Mouse (Mus musculus): ENCODE measurements at regions not wholly inside any gene's neighbourhood (a gene's known extent, or its start where the extent isn't known, plus 50 kb on each side); places are given as distances from the start of the nearest gene placed in this dataset.

DNA sequence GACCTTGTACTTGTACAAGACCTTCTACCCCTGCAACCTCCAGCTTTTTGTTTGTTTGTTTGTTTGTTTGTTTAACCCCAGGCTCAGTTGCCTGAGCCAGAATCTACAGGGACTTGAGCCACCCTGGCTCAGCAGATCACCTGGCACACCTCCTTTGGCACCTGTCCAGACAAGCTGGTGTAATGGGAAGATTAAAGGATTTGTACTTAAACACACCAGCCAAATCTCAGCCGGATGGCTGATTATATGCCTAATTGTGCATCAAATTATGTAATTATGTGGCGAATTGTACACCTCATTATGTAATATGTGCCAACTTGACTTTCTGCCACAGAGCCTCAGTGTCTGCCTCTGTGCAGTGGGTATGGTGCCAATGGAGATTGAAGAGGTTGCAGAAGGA lies 133.2 kb downstream of the Plekhb2 start:
- H3K36me3 ChIP-seq (ENCODE audit: control insufficient read depth, insufficient read depth, low read length) = no peaks in the 10 kb centered on the region
- H3K9me3 ChIP-seq (ENCODE audit: control insufficient read depth, low read length) = 0 out of 2 replicates have a peak, but pooled peaks cover 20% of the 10 kb centered on the region
- no peak overlapping the region for H3K27ac ChIP-seq (replicated peaks in 1 of 2; ENCODE audit: control insufficient read depth in 1 of 2, insufficient read depth in 1 of 2, low read depth in 2 of 2, low read length in 2 of 2)
- no peaks in the 10 kb centered on the region for H3K4me1 ChIP-seq (ENCODE audit: control insufficient read depth in 2 of 2, insufficient read depth in 2 of 2, low read length in 2 of 2)
- H3K4me2 ChIP-seq (ENCODE audit: low read length) = no peak overlapping the region
- WGBS = 70% methylated on average over 2 of the region's 2 CpGs
- H3K27me3 ChIP-seq (ENCODE audit: control insufficient read depth, insufficient read depth, low read length) = no peaks in the 10 kb centered on the region
- no peak overlapping the region for H3K4me3 ChIP-seq (ENCODE audit: control insufficient read depth in 1 of 2, insufficient read depth in 1 of 2, low read depth in 1 of 2, low read length in 2 of 2)
- ATAC-seq (ENCODE audit: insufficient number of reproducible peaks, insufficient read depth, low FRiP score, low read depth) = no peak
- H3K9ac ChIP-seq (ENCODE audit: low read length) = no peak overlapping the region

GRCm38 (mm10) chr1:34986861-34987260 lies 137.1 kb downstream of the Plekhb2 start:
- no peak overlapping the region for H3K4me2 ChIP-seq (ENCODE audit: low read length)
- H3K27me3 ChIP-seq (ENCODE audit: control insufficient read depth, insufficient read depth, low read length) = no peaks in the 10 kb centered on the region
- H3K9ac ChIP-seq (ENCODE audit: low read length) = no peak overlapping the region
- no peak overlapping the region for H3K4me3 ChIP-seq (ENCODE audit: control insufficient read depth in 1 of 2, insufficient read depth in 1 of 2, low read depth in 1 of 2, low read length in 2 of 2)
- no peak overlapping the region for H3K27ac ChIP-seq (replicated peaks in 1 of 2; ENCODE audit: control insufficient read depth in 1 of 2, insufficient read depth in 1 of 2, low read depth in 2 of 2, low read length in 2 of 2)
- H3K4me1 ChIP-seq (ENCODE audit: control insufficient read depth in 2 of 2, insufficient read depth in 2 of 2, low read length in 2 of 2) = no peaks in the 10 kb centered on the region
- WGBS = 74% methylated on average over 2 of the region's 2 CpGs
- no peak for ATAC-seq (ENCODE audit: insufficient number of reproducible peaks, insufficient read depth, low FRiP score, low read depth)
- H3K36me3 ChIP-seq (ENCODE audit: control insufficient read depth, insufficient read depth, low read length) = no peaks in the 10 kb centered on the region
- H3K9me3 ChIP-seq (ENCODE audit: control insufficient read depth, low read length) = no peaks in the 10 kb centered on the region

- no peak for ATAC-seq (ENCODE audit: insufficient number of reproducible peaks, insufficient read depth, low FRiP score, low read depth)
These were observed 138.0 kb downstream of the Plekhb2 start for GRCm38 (mm10) chr1:34987650-34988221.

GRCm38 (mm10) chr1:34988225-34988624 lies 138.4 kb downstream of the Plekhb2 start:
- Histone ChIP-seq H3K27me3 (ENCODE audit: control insufficient read depth, insufficient read depth, low read length) (no peaks in the 10 kb centered on the region), H3K36me3 (ENCODE audit: control insufficient read depth, insufficient read depth, low read length) (no peaks in the 10 kb centered on the region), H3K9me3 (ENCODE audit: control insufficient read depth, low read length) (no peaks in the 10 kb centered on the region), H3K4me1 (ENCODE audit: control insufficient read depth in 2 of 2, insufficient read depth in 2 of 2, low read length in 2 of 2) (no peaks in the 10 kb centered on the region), H3K4me3 (ENCODE audit: control insufficient read depth in 1 of 2, insufficient read depth in 1 of 2, low read depth in 1 of 2, low read length in 2 of 2) (no peak overlapping the region), H3K4me2 (ENCODE audit: low read length) (no peak overlapping the region), H3K27ac (replicated peaks in 1 of 2; ENCODE audit: control insufficient read depth in 1 of 2, insufficient read depth in 1 of 2, low read depth in 2 of 2, low read length in 2 of 2) (no peak overlapping the region), H3K9ac (ENCODE audit: low read length) (no peak overlapping the region)
- ATAC-seq (ENCODE audit: insufficient number of reproducible peaks, insufficient read depth, low FRiP score, low read depth) = no peak
- WGBS = 79% methylated on average over 7 of the region's 7 CpGs

More at GRCm38 (mm10) chr1:34987650-34988221, 138.0 kb downstream of the Plekhb2 start:
- Histone ChIP-seq H3K9ac (ENCODE audit: low read length) (no peak overlapping the region), H3K9me3 (ENCODE audit: control insufficient read depth, low read length) (no peaks in the 10 kb centered on the region), H3K4me3 (ENCODE audit: control insufficient read depth in 1 of 2, insufficient read depth in 1 of 2, low read depth in 1 of 2, low read length in 2 of 2) (no peak overlapping the region), H3K27ac (replicated peaks in 1 of 2; ENCODE audit: control insufficient read depth in 1 of 2, insufficient read depth in 1 of 2, low read depth in 2 of 2, low read length in 2 of 2) (no peak overlapping the region), H3K36me3 (ENCODE audit: control insufficient read depth, insufficient read depth, low read length) (no peaks in the 10 kb centered on the region), H3K27me3 (ENCODE audit: control insufficient read depth, insufficient read depth, low read length) (no peaks in the 10 kb centered on the region), H3K4me1 (ENCODE audit: control insufficient read depth in 2 of 2, insufficient read depth in 2 of 2, low read length in 2 of 2) (no peaks in the 10 kb centered on the region), H3K4me2 (ENCODE audit: low read length) (no peak overlapping the region)
- 77% methylated on average over 8 of the region's 8 CpGs for whole genome bisulfite sequencing

GRCm38 (mm10) chr1:35000801-35001200 lies 151.0 kb downstream of the Plekhb2 start:
- no peak overlapping the region for H3K27ac ChIP-seq (replicated peaks in 1 of 2; ENCODE audit: control insufficient read depth in 1 of 2, insufficient read depth in 1 of 2, low read depth in 2 of 2, low read length in 2 of 2)
- H3K36me3 ChIP-seq (ENCODE audit: control insufficient read depth, insufficient read depth, low read length) = no peaks in the 10 kb centered on the region
- no peak overlapping the region for H3K4me3 ChIP-seq (ENCODE audit: control insufficient read depth in 1 of 2, insufficient read depth in 1 of 2, low read depth in 1 of 2, low read length in 2 of 2)
- no peaks in the 10 kb centered on the region for H3K4me1 ChIP-seq (ENCODE audit: control insufficient read depth in 2 of 2, insufficient read depth in 2 of 2, low read length in 2 of 2)
- no peak overlapping the region for H3K4me2 ChIP-seq (ENCODE audit: low read length)
- H3K9me3 ChIP-seq (ENCODE audit: control insufficient read depth, low read length) = no peaks in the 10 kb centered on the region
- H3K27me3 ChIP-seq (ENCODE audit: control insufficient read depth, insufficient read depth, low read length) = no peaks in the 10 kb centered on the region
- H3K9ac ChIP-seq (ENCODE audit: low read length) = no peak overlapping the region
- no peak for ATAC-seq (ENCODE audit: insufficient number of reproducible peaks, insufficient read depth, low FRiP score, low read depth)
- 62% methylated on average over 1 of the region's 1 CpGs for WGBS

DNA sequence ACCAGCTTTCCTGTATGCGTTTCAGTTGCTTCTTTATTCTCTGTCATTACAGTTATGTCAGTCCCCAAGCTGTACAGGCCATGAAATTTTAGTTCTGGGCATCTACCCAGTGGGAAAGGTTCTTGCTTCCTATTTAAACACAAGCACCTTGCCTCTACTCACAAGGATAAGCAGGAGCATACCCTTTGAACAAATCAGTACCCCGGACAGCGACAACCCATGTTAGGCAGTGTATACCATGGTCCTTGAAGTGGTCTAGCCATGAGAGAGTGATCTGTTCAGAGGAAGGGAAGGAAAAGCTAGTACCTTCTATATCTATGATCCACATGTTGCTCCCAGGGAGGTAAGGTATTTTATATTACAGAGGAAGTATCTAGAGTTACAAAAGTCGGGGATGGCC lies 167.7 kb downstream of the Plekhb2 start:
- Histone ChIP-seq H3K9ac (ENCODE audit: low read length) (no peak overlapping the region), H3K4me3 (ENCODE audit: control insufficient read depth in 1 of 2, insufficient read depth in 1 of 2, low read depth in 1 of 2, low read length in 2 of 2) (no peak overlapping the region), H3K36me3 (ENCODE audit: control insufficient read depth, insufficient read depth, low read length) (no peaks in the 10 kb centered on the region), H3K4me2 (ENCODE audit: low read length) (no peak overlapping the region), H3K27ac (replicated peaks in 1 of 2; ENCODE audit: control insufficient read depth in 1 of 2, insufficient read depth in 1 of 2, low read depth in 2 of 2, low read length in 2 of 2) (no peak overlapping the region), H3K4me1 (ENCODE audit: control insufficient read depth in 2 of 2, insufficient read depth in 2 of 2, low read length in 2 of 2) (no peaks in the 10 kb centered on the region), H3K27me3 (ENCODE audit: control insufficient read depth, insufficient read depth, low read length) (no peaks in the 10 kb centered on the region), H3K9me3 (ENCODE audit: control insufficient read depth, low read length) (no peaks in the 10 kb centered on the region)
- ATAC-seq (ENCODE audit: insufficient number of reproducible peaks, insufficient read depth, low FRiP score, low read depth) = no peak
- WGBS = 58% methylated on average over 4 of the region's 4 CpGs

- no peak overlapping the region for H3K9ac ChIP-seq (ENCODE audit: low read length)
- H3K4me1 ChIP-seq (ENCODE audit: control insufficient read depth in 2 of 2, insufficient read depth in 2 of 2, low read length in 2 of 2) = no peaks in the 10 kb centered on the region
- H3K4me3 ChIP-seq (ENCODE audit: control insufficient read depth in 1 of 2, insufficient read depth in 1 of 2, low read depth in 1 of 2, low read length in 2 of 2) = no peak overlapping the region
- H3K4me2 ChIP-seq (ENCODE audit: low read length) = no peak overlapping the region
- no peaks in the 10 kb centered on the region for H3K9me3 ChIP-seq (ENCODE audit: control insufficient read depth, low read length)
- 47% methylated on average over 4 of the region's 4 CpGs for WGBS
- H3K36me3 ChIP-seq (ENCODE audit: control insufficient read depth, insufficient read depth, low read length) = no peaks in the 10 kb centered on the region
- no peaks in the 10 kb centered on the region for H3K27me3 ChIP-seq (ENCODE audit: control insufficient read depth, insufficient read depth, low read length)
- ATAC-seq (ENCODE audit: insufficient number of reproducible peaks, insufficient read depth, low FRiP score, low read depth) = no peak
- H3K27ac ChIP-seq (replicated peaks in 1 of 2; ENCODE audit: control insufficient read depth in 1 of 2, insufficient read depth in 1 of 2, low read depth in 2 of 2, low read length in 2 of 2) = no peak overlapping the region
These were observed 182.8 kb downstream of the Plekhb2 start for GRCm38 (mm10) chr1:35032619-35033018.

DNA sequence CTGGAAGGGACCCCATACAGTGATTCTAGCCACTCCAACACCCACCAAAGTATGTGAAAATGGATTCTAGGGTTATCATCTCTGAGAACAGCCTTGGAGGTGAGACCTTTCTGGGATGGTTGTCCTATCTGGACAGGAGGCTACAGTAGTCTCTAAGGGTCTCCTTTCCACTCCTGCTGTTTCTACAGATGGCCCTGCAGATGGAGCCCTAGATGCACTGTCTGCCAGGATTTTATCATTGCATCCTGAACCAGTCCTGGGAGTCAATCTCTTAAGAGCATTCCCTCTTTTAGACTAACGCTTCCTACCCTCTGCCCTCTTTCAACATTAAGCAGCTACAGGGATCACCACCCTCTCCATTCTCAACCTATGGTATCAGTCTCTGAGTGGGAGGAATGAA lies 223.0 kb downstream of the Plekhb2 start:
- Histone ChIP-seq H3K4me1 (ENCODE audit: control insufficient read depth in 2 of 2, insufficient read depth in 2 of 2, low read length in 2 of 2) (no peaks in the 10 kb centered on the region), H3K27ac (replicated peaks in 1 of 2; ENCODE audit: control insufficient read depth in 1 of 2, insufficient read depth in 1 of 2, low read depth in 2 of 2, low read length in 2 of 2) (no peak overlapping the region), H3K27me3 (ENCODE audit: control insufficient read depth, insufficient read depth, low read length) (no peaks in the 10 kb centered on the region), H3K9ac (ENCODE audit: low read length) (no peak overlapping the region), H3K4me3 (ENCODE audit: control insufficient read depth in 1 of 2, insufficient read depth in 1 of 2, low read depth in 1 of 2, low read length in 2 of 2) (no peak overlapping the region), H3K9me3 (ENCODE audit: control insufficient read depth, low read length) (no peaks in the 10 kb centered on the region), H3K36me3 (ENCODE audit: control insufficient read depth, insufficient read depth, low read length) (no peaks in the 10 kb centered on the region), H3K4me2 (ENCODE audit: low read length) (no peak overlapping the region)
- ATAC-seq (ENCODE audit: insufficient number of reproducible peaks, insufficient read depth, low FRiP score, low read depth) = no peak
- 29% methylated on average over 1 of the region's 1 CpGs for WGBS
